Mouse (Mus musculus) embryonic stem cell, embryonic (primary cell): ENCODE data around the gene Por.

Experiments used
- CTCF ChIA-PET, 4 experiments: fragments of 300-600 bp in 2 of 4; fragments of 350-600 bp in 2 of 4; sonication (Branson Sonifier 250); formaldehyde crosslinking; loops; one replicate each; lab custom pipeline; 2022; ENCODE audit warnings: inconsistent platforms in 2 of 4; lab: Charles Lee
- POLR2A ChIA-PET, 4 experiments: fragments of 300-600 bp in 2 of 4; fragments of 350-600 bp in 2 of 4; sonication (Branson Sonifier 250); formaldehyde crosslinking; loops; one replicate each; lab custom pipeline; 2022; ENCODE audit warnings: antibody characterized with exemption in 4 of 4, inconsistent platforms in 1 of 4; lab: Charles Lee

Por gene

DNA sequence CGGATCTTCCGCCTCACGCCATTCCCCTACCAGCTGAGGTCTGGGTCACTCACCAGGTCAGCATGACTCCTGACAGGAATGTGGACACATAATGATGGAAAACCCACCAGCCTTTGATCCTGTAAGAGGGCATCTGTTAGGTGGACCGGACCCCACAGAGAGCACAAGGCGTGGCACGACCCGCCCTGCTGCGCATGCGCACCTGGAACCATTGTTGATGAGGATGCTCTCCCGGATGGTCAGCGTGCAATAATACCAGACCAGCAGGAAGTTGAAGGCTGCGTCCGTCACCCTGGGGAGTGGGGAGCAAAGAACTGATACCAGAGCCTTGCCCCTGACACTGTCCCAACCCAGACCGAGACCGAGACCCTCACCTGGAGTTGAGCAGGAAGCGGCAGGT, 66.7 kb downstream of the Por start:
- CTCF ChIA-PET = interaction anchor here in 2 of 4 experiments (0.5 to 2.0 kb wide), 7 partner anchors 9 to 353 kb away, joined by 3 to 7 read pairs (median 3); no protein-coding TSS in a partner anchor

DNA sequence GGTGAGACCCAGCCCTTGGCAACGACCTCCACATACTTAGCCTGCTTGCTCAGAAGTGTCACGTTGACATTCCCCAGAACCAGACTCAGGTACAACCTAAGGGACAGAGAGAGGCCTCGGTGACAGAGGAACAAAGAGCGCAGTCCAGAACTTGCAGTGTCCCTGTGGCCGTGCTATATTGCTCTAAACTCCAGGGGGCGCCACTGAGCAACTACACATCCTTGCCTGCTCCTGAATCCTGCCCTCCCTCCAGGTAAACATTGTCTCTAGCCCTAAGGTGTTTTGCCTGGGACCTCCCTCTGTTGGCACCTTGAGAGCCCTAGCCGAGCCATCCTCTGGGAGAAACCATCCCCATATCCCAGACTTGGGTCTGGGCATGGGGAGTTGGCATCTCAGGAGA, 67.3 kb downstream of the Por start:
- ChIA-PET CTCF (interaction anchor here (0.5 to 2.0 kb wide), 13 partner anchors 9 to 353 kb away, joined by 3 to 7 read pairs (median 3); no protein-coding TSS in a partner anchor), POLR2A (interaction anchor here in 2 of 4 experiments (1.1 to 6.4 kb wide), 6 partner anchors 10 to 45 kb away, joined by 3 to 43 read pairs (median 4); partner anchors contain the start of genes Mdh2 (in 2 of the 2) and Styxl1 (in 2 of the 2))

More for the DNA sequence above, 66.7 kb downstream of the Por start:
- POLR2A ChIA-PET = interaction anchor here in 2 of 4 experiments (0.6 to 6.4 kb wide), 6 partner anchors 13 to 774 kb away, joined by 3 to 43 read pairs (median 5); partner anchors contain the start of genes Mdh2 (in 2 of the 2) and Styxl1 (in 2 of the 2)

DNA sequence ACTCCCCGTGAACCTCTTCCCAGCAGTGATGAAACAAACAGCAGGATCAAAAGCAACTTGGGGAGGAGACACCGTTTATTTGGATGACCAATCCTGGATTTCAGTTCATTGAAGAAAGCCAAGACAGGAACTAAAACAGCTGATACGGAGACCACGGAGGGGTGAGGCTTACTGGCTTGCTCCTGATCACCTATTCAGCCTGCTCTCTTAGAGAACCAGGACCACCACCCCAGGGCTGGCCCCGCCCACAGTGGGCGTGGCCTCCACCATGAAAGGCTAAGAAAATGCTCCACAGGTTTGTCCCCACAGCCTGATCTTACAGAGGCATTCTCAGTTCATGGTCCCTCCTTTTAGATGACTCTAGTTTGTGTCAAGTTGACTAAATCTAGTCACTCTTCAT, 68.4 kb downstream of the Por start:
- ChIA-PET POLR2A (interaction anchor here in 3 of 4 experiments (0.6 to 6.4 kb wide), 6 partner anchors 11 to 571 kb away, joined by 3 to 43 read pairs (median 6); partner anchors contain the start of genes Mdh2 (in 2 of the 3) and Styxl1 (in 2 of the 3)), CTCF (interaction anchor here (0.6 to 1.9 kb wide), 11 partner anchors 10 to 304 kb away, joined by 3 to 8 read pairs (median 3); no protein-coding TSS in a partner anchor)

DNA sequence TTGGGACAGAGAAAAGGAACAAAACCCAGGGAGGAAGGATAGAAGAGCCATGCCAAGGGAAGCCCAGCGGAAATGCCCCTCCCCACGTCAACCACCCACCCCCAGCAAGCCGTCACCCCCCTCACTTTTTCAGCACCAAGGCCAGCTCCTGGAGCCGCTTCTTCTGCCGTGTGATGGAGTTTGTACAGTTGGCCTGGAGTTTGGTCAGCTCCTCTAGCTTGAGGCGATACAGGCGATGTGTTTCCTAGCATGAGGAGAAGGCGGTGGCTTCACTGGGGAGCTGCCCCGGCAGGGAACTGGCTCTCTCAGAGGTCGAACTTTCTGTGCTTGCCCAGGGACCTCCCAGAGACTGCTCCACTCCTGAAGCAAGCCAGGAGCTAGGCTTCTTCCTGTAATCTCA, 72.3 kb downstream of the Por start:
- ChIA-PET POLR2A (interaction anchor here (0.6 to 1.6 kb wide), 13 partner anchors 8 to 1846 kb away, joined by 3 to 9 read pairs (median 3); no protein-coding TSS in a partner anchor), CTCF (interaction anchor here (0.5 to 1.5 kb wide), 10 partner anchors 99 to 197 kb away, joined by 3 to 12 read pairs (median 4); partner anchors contain the start of gene Hip1 (in 1 of the 4))

DNA sequence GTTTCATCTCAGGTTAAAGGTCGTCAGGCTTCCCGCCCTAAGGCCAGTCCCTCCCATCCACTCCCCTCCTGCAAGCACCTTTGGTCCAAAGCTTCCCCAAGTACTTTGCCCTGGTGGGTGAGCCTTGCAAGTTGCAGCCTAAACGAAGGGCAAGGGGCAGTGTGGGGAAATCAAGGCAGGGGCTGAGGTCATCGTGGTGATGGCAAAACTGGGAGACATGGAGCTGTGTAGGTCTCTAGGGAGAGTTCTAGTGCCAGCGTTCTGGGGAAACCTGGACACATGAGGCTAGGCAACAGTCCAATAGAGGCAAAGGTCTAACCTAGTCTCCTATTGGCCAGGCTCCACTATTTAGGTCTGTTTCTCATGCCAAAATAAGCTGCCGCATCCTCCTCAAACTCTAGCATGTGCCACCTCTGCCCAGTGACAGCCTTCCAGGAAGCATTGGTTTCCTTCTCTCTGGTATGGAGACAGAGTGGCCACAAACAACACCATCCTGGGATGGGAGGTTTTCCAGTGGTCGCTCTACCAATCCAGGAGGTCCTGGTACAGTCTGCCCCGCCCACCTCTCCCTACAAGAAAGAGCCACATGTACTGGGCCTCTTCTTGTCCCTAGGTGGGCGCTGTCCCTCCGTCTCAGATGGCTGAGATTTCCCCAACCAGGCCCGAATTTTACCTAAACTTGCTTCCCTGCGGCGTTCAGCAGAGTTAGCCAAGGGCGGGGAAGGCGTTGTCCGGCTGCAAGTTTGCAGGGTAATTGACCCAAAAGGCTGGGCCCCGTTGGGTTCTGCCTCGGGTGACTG, 73.3 kb downstream of the Por start:
- ChIA-PET CTCF (interaction anchor here in 2 of 4 experiments (1.5 to 1.6 kb wide), 3 partner anchors 113 to 127 kb away, joined by 6 to 10 read pairs (median 8); no protein-coding TSS in a partner anchor), POLR2A (interaction anchor here in 3 of 4 experiments (0.5 to 2.5 kb wide), 10 partner anchors 10 to 371 kb away, joined by 3 to 35 read pairs (median 8); partner anchors contain the start of genes Mdh2 (in 2 of the 3), Styxl1 (in 2 of the 3) and Por (in 1 of the 3))

DNA sequence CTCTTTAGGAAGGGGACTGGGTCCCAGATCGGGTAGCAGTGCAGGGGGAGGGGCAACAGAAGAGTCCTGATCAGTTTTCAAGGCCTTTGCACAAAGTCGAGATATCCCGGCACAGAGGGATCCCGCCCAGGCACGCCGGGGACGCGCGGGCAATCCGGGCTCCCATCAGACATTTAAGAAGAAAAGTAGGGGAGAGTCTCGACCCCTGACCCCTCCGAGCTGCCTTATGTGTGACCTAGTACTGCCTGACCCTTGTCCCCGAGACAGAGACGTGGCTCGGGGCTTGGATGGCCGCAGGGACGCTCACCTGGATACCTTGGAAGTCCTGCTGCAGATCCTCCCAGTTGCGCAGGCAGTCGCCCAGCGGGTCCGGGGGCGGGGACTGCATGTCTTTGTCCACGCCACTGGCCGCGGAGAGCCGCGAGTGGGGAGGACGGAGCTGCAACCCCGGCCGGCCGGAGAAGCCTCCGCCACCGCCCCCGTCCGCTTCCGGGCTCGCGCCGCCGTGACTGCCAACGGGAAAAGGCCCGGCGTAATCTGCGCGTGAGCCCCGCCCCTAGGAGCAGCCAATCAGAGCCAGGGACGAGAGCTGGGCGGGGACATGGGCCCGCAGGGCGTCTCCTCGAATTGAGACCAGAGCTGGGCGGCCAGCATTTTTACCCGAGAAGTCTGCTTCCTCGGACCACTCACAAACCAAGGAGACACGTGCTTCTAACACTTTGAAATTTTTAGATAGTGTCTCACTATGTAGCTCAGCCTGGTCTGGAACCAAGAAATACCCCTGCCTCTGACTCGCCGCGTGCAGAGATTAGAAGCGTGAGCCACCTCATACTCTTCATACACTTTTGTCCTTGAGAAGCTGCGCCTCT, 74.1 kb downstream of the Por start, which contains the start of gene Tmem120a:
Gene Tmem120a, minus strand, starts transcription at position 708 of the 869 bp plus-strand sequence.
- CTCF ChIA-PET = interaction anchor here (0.5 to 1.6 kb wide), 18 partner anchors 10 to 1659 kb away, joined by 3 to 10 read pairs (median 4); partner anchors contain the start of genes Mdh2 (in 2 of the 4), Rhbdd2 (in 2 of the 4) and Styxl1 (in 2 of the 4)

DNA sequence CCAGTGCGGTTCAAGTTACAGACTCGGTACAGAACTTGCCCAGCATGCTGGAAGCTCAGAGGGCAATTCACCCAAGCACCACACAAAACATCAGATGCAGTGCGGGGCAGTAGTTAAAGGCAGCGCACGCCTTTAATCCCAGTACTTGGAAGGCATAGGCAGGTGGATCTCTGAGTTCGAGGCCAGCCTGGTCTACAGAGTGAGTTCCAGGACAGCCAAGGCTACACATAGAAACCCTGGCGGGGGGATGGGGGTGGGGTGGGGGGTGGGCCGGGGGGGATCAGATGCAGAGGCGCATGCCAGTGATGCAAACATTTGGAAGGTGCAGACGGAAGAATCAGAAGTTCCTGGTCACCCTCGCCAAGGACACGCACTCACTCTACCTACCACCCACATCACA, 74.9 kb downstream of the Por start:
- POLR2A ChIA-PET = interaction anchor here (0.5 to 2.5 kb wide), 58 partner anchors 9 to 746 kb away, joined by 3 to 35 read pairs (median 4); partner anchors contain the start of genes Mdh2 (in 4 of the 4), Styxl1 (in 4 of the 4), Rhbdd2 (in 3 of the 4) and Por (in 1 of the 4)
- CTCF ChIA-PET = interaction anchor here (0.5 to 1.6 kb wide), 19 partner anchors 11 to 1658 kb away, joined by 3 to 14 read pairs (median 4); partner anchors contain the start of genes Mdh2 (in 2 of the 4), Rhbdd2 (in 2 of the 4), Styxl1 (in 2 of the 4) and Vps37d (in 1 of the 4)

More for the DNA sequence above, 74.1 kb downstream of the Por start, which contains the start of gene Tmem120a:
- POLR2A ChIA-PET = interaction anchor here (0.5 to 2.5 kb wide), 62 partner anchors 9 to 747 kb away, joined by 3 to 35 read pairs (median 4); partner anchors contain the start of genes Mdh2 (in 4 of the 4), Styxl1 (in 4 of the 4), Rhbdd2 (in 3 of the 4) and Por (in 2 of the 4)

DNA sequence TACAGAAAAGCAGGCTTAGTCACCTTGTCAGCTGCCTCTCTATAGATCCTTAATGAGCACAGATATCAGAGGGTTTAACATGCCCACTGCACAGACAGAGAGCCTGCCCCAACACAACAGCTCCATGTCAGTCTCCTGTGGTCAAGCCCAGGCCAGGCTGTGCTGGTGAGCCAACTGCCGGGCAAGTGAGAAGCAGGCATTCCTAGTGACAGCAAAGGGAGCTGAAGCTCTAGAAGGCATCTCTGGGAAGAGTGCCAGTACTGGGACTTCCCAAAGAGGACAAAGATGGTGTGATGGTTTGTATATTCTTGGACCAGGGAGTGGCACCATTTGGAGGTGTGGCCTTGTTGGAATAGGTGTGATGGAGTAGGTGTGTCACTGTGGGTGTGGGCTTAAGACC, 81.2 kb downstream of the Por start:
- CTCF ChIA-PET = interaction anchor here in 1 of 4 experiments (1.1 kb wide), 1 partner anchor 135 kb away, joined by 3 read pairs; no protein-coding TSS in a partner anchor
- POLR2A ChIA-PET = interaction anchor here in 1 of 4 experiments (1.0 kb wide), 1 partner anchor 9 kb away, joined by 3 read pairs; no protein-coding TSS in a partner anchor

DNA sequence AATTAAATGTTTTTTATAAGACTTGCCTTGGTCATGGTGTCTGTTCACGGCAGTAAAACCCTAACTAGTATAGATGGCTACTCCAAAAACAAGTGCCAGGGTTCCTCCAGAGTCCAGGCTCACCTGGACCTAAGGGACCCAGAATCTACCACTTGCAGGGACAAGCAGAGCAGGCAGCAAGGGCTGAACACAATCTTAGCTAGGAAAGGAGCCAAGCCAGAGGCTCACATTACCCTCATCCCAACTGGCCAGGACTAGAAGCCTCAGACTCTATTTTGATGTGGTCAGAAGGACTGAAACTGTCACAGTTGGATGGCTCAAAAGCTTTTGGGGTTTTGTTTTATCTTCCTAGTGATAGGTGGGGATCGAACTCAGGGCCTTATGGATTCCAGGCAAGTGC, 81.8 kb downstream of the Por start:
- ChIA-PET CTCF (interaction anchor here in 2 of 4 experiments (0.6 to 1.1 kb wide), 3 partner anchors 49 to 731 kb away, joined by 3 to 9 read pairs (median 3); no protein-coding TSS in a partner anchor), POLR2A (no interaction called here)

DNA sequence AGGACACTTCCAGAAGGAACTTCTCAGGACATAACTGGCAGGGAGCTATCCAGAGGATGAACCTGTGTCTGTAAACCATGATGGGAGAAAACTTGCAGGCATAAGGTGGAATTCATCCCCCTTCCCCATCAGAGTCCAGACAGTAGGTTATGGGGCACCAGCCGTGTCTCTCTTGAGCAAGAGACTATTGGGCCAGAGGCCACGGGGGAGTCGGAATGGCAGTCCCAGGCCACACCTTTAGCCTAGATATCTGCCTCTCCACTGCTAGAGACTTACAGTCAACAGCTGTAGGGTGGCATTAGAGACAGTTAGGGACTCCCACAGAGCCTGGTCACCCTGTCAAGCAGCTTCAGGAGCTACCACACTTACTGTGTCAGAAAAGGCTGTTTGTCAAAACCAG, 92.0 kb downstream of the Por start:
- POLR2A ChIA-PET = no interaction called here
- CTCF ChIA-PET = interaction anchor here in 3 of 4 experiments (0.8 to 4.7 kb wide), 5 partner anchors 93 to 146 kb away, joined by 3 to 28 read pairs (median 6); no protein-coding TSS in a partner anchor

DNA sequence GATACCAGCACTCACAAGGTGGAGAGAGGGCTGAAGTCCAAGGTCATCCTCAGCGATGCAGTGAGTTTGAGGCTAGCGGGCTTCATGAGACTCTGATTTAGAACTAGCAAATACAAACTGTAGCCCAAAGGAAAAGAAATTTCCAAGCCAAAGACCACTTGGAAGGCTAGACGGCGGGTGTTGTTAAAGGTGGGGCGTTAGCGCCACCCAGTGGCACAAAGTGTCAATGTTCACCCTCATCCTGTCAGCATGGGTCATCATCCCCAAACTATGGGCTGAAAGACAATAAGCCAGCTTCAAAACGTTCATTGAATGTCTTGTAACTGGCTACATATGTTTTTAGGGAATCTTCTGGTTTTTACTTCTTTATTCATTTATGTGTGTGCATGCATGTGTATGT, 93.7 kb downstream of the Por start:
- CTCF ChIA-PET = interaction anchor here (0.5 to 4.7 kb wide), 34 partner anchors 8 to 363 kb away, joined by 3 to 51 read pairs (median 3); partner anchors contain the start of genes Mdh2 (in 3 of the 4), Styxl1 (in 3 of the 4) and Rhbdd2 (in 1 of the 4)
- POLR2A ChIA-PET = interaction anchor here in 3 of 4 experiments (0.6 to 1.8 kb wide), 7 partner anchors 15 to 147 kb away, joined by 3 to 6 read pairs (median 4); partner anchors contain the start of genes Mdh2 (in 1 of the 3), Styxl1 (in 1 of the 3) and Tmem120a (in 1 of the 3)

DNA sequence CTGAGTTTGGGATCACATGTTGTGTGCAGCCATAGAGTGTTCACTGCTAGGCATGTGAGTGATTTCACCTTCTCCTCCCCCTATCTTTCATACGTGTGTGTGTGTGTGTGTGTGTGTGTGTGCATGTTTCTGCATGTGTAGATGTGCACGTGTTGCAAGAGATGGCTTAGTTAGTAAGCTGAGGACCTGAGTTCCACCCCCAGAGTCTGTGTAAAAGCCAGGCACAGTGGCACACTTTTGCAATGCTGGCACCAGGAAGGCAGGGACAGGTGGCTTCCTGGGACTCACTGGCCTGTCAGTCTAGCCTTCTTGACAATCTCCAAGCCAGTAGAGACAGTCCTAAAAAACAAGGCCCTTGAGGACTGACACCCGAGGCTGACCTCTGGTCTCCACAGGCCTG, 95.1 kb downstream of the Por start:
- ChIA-PET POLR2A (interaction anchor here in 3 of 4 experiments (0.8 to 1.7 kb wide), 4 partner anchors 10 to 34 kb away, joined by 3 to 9 read pairs (median 4); partner anchors contain the start of genes Mdh2 (in 2 of the 3) and Styxl1 (in 2 of the 3)), CTCF (interaction anchor here (0.6 to 4.7 kb wide), 7 partner anchors 12 to 253 kb away, joined by 3 to 30 read pairs (median 14); no protein-coding TSS in a partner anchor)

DNA sequence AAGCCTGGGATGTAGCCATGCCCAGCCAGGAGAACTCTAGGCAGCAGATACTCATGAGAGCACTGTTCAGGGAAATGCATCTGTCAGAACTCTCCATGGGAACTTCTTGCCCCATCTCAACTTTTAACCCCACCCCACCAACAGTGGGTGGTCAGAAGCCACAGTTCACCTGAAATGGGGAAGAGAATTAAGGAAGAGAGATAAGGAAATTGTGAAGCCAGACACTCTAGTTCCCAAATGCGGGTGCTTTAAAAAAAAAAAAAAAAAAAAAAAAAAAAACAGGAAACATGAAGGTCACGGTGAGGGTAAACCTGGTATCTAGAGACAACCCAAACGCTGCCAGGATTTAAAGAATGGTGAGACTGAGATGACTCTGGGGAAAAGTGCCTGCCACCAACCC, 102.7 kb downstream of the Por start:
- POLR2A ChIA-PET = interaction anchor here in 1 of 4 experiments (0.9 kb wide), 1 partner anchor 127 kb away, joined by 3 read pairs; no protein-coding TSS in a partner anchor

DNA sequence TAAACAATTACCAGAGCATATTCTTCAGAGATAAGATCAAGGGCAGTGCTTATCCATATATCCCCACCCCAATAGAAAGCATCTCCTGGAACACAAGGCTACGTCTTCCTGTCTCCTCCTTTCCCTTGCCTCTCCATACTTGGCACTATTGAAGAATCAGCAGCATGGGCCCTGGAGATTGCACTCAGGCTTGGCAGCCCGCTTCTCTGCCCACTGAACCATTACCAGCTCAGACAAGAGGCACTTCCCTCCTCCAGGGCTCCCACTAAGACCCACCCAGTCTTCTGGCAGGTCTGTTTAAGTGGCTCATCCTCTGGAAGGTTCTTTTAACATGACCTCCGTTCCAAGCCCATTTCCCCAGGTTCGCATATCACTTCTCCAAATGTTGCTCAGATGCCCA, 106.7 kb downstream of the Por start:
- ChIA-PET CTCF (interaction anchor here in 2 of 4 experiments (0.9 to 2.0 kb wide), 2 partner anchors 17 to 18 kb away, joined by 3 to 6 read pairs; no protein-coding TSS in a partner anchor), POLR2A (interaction anchor here in 2 of 4 experiments (4.9 to 8.2 kb wide), 2 partner anchors 15 kb away, joined by 121 to 147 read pairs; no protein-coding TSS in a partner anchor)

More for the DNA sequence above, 102.7 kb downstream of the Por start:
- CTCF ChIA-PET = interaction anchor here in 2 of 4 experiments (0.5 to 2.0 kb wide), 3 partner anchors 24 to 83 kb away, joined by 3 to 15 read pairs (median 4); no protein-coding TSS in a partner anchor

DNA sequence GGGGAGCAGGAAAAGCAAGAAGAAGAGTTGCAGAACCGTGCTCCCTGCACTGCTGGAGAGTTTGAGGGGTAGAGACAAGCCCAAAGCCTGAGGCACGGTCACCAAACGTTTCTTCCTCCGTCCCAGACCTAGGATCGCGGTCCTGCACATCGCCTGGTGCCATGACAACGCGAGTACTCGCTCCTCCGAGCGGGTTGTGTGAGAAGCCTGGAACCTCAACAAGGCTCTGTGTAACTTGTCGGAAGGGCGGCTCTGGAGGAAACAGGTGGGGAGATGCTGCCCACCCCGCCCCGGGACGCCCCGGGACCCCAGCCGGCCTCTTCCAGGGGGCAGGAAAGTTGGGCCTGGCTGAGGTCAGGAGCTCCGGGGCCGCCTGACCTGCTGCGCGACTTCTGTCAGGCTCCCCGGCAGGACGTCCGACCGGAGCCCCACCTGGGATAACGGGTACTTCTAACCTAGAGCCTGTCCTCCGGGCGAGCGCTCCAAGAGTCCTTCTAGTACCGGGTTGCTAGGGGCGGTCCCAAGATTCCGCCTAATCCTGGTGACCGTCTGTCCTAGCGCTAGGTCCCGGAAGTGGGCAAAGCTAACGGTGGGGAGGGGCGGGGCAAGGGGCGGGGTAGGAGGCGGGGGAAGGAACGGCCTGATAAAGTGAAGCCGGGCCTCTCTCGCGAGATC, 108.1 kb downstream of the Por start, which contains the start of gene Styxl1:
Gene Styxl1, minus strand, starts transcription at position 590 of the 675 bp plus-strand sequence.
- ChIA-PET POLR2A (interaction anchor here (0.5 to 8.2 kb wide), 183 partner anchors 8 to 1725 kb away, joined by 3 to 147 read pairs (median 4); partner anchors contain the start of genes Tmem120a (in 4 of the 4), Ywhag (in 3 of the 4), Dtx2 (in 2 of the 4) and Hspb1 (in 2 of the 4)), CTCF (interaction anchor here (0.5 to 2.1 kb wide), 52 partner anchors 9 to 1498 kb away, joined by 3 to 15 read pairs (median 3); partner anchors contain the start of genes Tmem120a (in 2 of the 4), Abhd11 (in 1 of the 4) and Srrm3 (in 1 of the 4))
